Mouse (Mus musculus): Measurements from ENCODE around the gene Idh2. TPM values are rescaled to one million over a fixed set of nuclear protein-coding genes. Genes with fewer than 3 reads are reported as not detected.
A peak's percentile ranks its signal among the peaks of the same experiment; 100 is the strongest.

The Idh2 gene
- polyA plus RNA-seq, 1 experiment from 2014 or later, result 299 TPM

DNA sequence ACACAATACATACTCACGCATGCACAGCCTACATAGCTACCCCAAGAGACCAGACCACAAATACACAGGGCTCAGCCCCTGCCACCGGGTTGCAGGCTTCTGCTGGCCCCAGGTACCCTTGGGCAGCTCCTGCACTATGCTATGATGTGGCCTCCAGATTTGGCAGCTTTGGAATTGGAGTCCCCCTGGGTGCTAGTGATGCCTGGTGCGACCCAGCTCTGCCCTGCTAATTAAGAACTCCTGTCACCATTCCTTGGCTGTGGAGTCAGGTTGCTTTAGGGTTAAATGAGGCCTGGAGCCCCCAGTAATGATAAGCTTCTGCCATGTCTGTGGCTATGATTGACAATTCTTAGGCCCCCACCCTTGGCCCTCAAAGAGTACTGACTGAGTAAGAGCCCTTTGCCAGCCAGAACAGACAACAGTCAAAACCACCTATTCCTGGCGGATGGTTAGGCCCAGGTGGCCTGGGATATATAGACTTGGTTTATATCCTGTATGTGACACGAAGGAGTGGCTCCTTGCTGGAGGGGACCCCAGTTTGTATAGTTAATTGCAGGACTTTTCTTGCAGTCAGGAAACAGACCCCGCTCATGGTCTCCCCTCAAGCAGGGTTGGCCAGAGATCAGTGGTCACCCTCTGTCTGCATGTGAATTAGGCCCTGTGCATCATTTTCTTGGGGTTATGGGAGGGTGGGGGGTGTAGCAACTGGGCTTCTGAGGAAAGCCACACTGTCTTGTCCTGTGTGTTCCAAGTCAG lies 38.1 kb downstream of the Idh2 start:
- peaks cover 11% of the 10 kb centered on the region for H3K36me3 ChIP-seq
- H3K27ac ChIP-seq, result no peak overlapping the region
- H3K9ac ChIP-seq, result no peak overlapping the region
- no peak overlapping the region for H3K4me3 ChIP-seq
- no peak overlapping the region for H3K4me2 ChIP-seq (replicated peaks)
- WGBS, result 71% methylated on average over 6 of the region's 6 CpGs
- no peak for ATAC-seq (ENCODE audit: low FRiP score, low read depth)
- peaks cover 54% of the 10 kb centered on the region for H3K4me1 ChIP-seq
- H3K9me3 ChIP-seq, result no peaks in the 10 kb centered on the region
- H3K27me3 ChIP-seq (replicated peaks), result no peaks in the 10 kb centered on the region

GRCm38 (mm10) chr7:80075946-80076583 lies 39.1 kb downstream of the Idh2 start:
- no peak overlapping the region for H3K4me3 ChIP-seq
- no peaks in the 10 kb centered on the region for H3K9me3 ChIP-seq
- ATAC-seq (ENCODE audit: low FRiP score, low read depth), result peak; percentile 45
- H3K27me3 ChIP-seq (replicated peaks), result no peaks in the 10 kb centered on the region
- 3% methylated on average over 4 of the region's 4 CpGs for WGBS
- no peak overlapping the region; the same call in 1 of the 2 replicates for H3K4me2 ChIP-seq (replicated peaks)
- H3K27ac ChIP-seq, result 0 out of 2 replicates have a peak overlapping the region, but pooled peaks have one; percentile 7
- H3K9ac ChIP-seq, result peak overlapping the region; percentile 26; the same call in 1 of the 2 replicates
- H3K36me3 ChIP-seq, result peaks cover under 1% of the 10 kb centered on the region; the same call in 1 of the 2 replicates
- H3K4me1 ChIP-seq, result peaks cover 64% of the 10 kb centered on the region

DNA sequence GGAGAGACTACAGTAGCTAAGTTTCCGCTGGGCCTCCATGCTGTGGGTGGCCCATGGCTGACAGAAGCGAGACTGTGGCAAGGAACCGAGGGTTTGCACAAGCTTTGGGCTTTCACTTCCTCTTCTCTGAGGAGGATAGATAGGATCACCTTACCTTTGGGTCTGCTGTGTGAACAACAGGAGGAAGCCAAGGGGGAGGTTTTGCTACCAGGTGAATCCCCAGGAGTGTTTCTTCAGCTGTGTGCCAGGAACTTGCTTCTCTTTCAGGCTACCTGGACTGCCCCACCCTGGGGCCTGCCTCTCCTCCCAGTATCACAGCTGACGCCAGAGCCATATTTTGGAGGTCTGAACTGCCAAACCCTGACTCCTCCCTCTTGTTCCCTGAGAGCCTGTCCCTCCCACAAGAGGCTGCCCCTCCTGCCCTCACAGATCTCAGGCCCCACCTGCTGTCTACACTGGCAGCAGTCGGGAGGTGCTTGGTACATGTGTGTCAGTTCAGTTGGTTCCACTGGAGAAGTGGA lies 40.2 kb downstream of the Idh2 start:
- WGBS, result 55% methylated on average over 5 of the region's 5 CpGs
- peaks cover 75% of the 10 kb centered on the region for H3K4me1 ChIP-seq
- no peak overlapping the region for H3K9ac ChIP-seq
- H3K4me3 ChIP-seq, result no peak overlapping the region
- H3K9me3 ChIP-seq, result no peaks in the 10 kb centered on the region
- H3K4me2 ChIP-seq (replicated peaks), result no peak overlapping the region
- peak overlapping the region; percentile 32 for H3K27ac ChIP-seq
- no peaks in the 10 kb centered on the region for H3K27me3 ChIP-seq (replicated peaks)
- ATAC-seq (ENCODE audit: low FRiP score, low read depth), result no peak
- H3K36me3 ChIP-seq, result no peaks in the 10 kb centered on the region

- H3K9ac ChIP-seq, result no peak overlapping the region
- no peak overlapping the region for H3K4me3 ChIP-seq
- no peaks in the 10 kb centered on the region for H3K9me3 ChIP-seq
- H3K36me3 ChIP-seq, result no peaks in the 10 kb centered on the region
- H3K4me2 ChIP-seq (replicated peaks), result 0 out of 2 replicates have a peak overlapping the region, but pooled peaks have one; percentile 7
- H3K4me1 ChIP-seq, result peaks cover 83% of the 10 kb centered on the region
- H3K27me3 ChIP-seq (replicated peaks), result no peaks in the 10 kb centered on the region
- H3K27ac ChIP-seq, result no peak overlapping the region
- 81% methylated on average over 8 of the region's 8 CpGs for WGBS
- no peak for ATAC-seq (ENCODE audit: low FRiP score, low read depth)
Measured at GRCm38 (mm10) chr7:80073506-80073905, 41.7 kb downstream of the Idh2 start.

GRCm38 (mm10) chr7:80072297-80072696 lies 42.9 kb downstream of the Idh2 start:
- Histone ChIP-seq H3K9ac (no peak overlapping the region), H3K4me3 (no peak overlapping the region), H3K36me3 (no peaks in the 10 kb centered on the region), H3K4me2 (replicated peaks) (0 out of 2 replicates have a peak overlapping the region, but pooled peaks have one; percentile 5), H3K27me3 (replicated peaks) (no peaks in the 10 kb centered on the region), H3K9me3 (no peaks in the 10 kb centered on the region), H3K27ac (no peak overlapping the region), H3K4me1 (peaks cover 86% of the 10 kb centered on the region)
- 44% methylated on average over 6 of the region's 6 CpGs for WGBS
- ATAC-seq (ENCODE audit: low FRiP score, low read depth), result no peak

- H3K36me3 ChIP-seq, result no peaks in the 10 kb centered on the region
- H3K27me3 ChIP-seq (replicated peaks), result no peaks in the 10 kb centered on the region
- H3K27ac ChIP-seq, result no peak overlapping the region
- peaks cover 75% of the 10 kb centered on the region for H3K4me1 ChIP-seq
- H3K4me2 ChIP-seq (replicated peaks), result no peak overlapping the region
- no peak overlapping the region for H3K9ac ChIP-seq
- no peak for ATAC-seq (ENCODE audit: low FRiP score, low read depth)
- 91% methylated on average over 9 of the region's 9 CpGs for whole genome bisulfite sequencing
- H3K4me3 ChIP-seq, result no peak overlapping the region
- no peaks in the 10 kb centered on the region for H3K9me3 ChIP-seq
Measured at GRCm38 (mm10) chr7:80071209-80071608, 44.0 kb downstream of the Idh2 start.

- peak overlapping the region; percentile 33 for H3K9ac ChIP-seq
- H3K4me2 ChIP-seq (replicated peaks), result peak overlapping the region; percentile 37
- ATAC-seq (ENCODE audit: low FRiP score, low read depth), result peak; percentile 62
- peaks cover 61% of the 10 kb centered on the region for H3K4me1 ChIP-seq
- peak overlapping the region; percentile 50; the same call in 1 of the 2 replicates for H3K27ac ChIP-seq
- no peaks in the 10 kb centered on the region for H3K9me3 ChIP-seq
- no peaks in the 10 kb centered on the region for H3K36me3 ChIP-seq
- no peaks in the 10 kb centered on the region for H3K27me3 ChIP-seq (replicated peaks)
- H3K4me3 ChIP-seq, result no peak overlapping the region
- 13% methylated on average over 13 of the region's 13 CpGs for WGBS
Measured at GRCm38 (mm10) chr7:80069615-80070327, 45.4 kb downstream of the Idh2 start.

- Histone ChIP-seq H3K27me3 (replicated peaks) (no peaks in the 10 kb centered on the region), H3K27ac (no peak overlapping the region), H3K4me2 (replicated peaks) (no peak overlapping the region), H3K9me3 (no peaks in the 10 kb centered on the region), H3K36me3 (no peaks in the 10 kb centered on the region), H3K4me1 (peaks cover 59% of the 10 kb centered on the region), H3K4me3 (no peak overlapping the region), H3K9ac (no peak overlapping the region)
- no peak for ATAC-seq (ENCODE audit: low FRiP score, low read depth)
- 62% methylated on average over 6 of the region's 7 CpGs for WGBS
Measured at GRCm38 (mm10) chr7:80068341-80068740, 46.9 kb downstream of the Idh2 start.

GRCm38 (mm10) chr7:80066675-80067455 lies 48.3 kb downstream of the Idh2 start:
- no peak for ATAC-seq (ENCODE audit: low FRiP score, low read depth)
- Histone ChIP-seq H3K9me3 (no peaks in the 10 kb centered on the region), H3K4me2 (replicated peaks) (no peak overlapping the region), H3K4me1 (peaks cover 54% of the 10 kb centered on the region), H3K27me3 (replicated peaks) (no peaks in the 10 kb centered on the region), H3K36me3 (no peaks in the 10 kb centered on the region), H3K27ac (no peak overlapping the region), H3K4me3 (no peak overlapping the region), H3K9ac (no peak overlapping the region)
- 75% methylated on average over 13 of the region's 13 CpGs for WGBS

DNA sequence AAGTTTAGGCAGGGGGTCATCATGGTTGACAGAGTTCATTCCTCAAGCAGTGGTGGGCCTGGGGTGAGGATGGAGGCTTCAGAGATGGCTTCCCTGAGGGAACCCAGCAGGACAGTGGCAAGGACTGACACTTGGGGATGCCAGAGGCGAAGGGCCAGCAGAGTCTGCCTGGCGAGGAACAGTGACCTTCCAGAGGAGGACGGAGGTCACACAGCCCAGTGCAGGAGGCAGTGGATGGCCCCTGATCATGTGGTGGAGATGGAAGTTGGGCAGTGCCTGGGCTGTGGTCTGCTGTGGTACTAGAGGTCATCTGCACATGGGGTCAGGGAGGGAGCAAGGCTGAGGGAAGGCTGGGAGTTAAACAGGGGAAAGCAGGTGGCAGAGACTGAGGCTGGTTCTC lies 49.9 kb downstream of the Idh2 start:
- H3K27me3 ChIP-seq (replicated peaks), result no peaks in the 10 kb centered on the region
- no peaks in the 10 kb centered on the region for H3K9me3 ChIP-seq
- H3K4me3 ChIP-seq, result no peak overlapping the region
- WGBS, result 81% methylated on average over 3 of the region's 3 CpGs
- H3K4me1 ChIP-seq, result peaks cover 44% of the 10 kb centered on the region
- no peak overlapping the region for H3K9ac ChIP-seq
- H3K36me3 ChIP-seq, result no peaks in the 10 kb centered on the region
- H3K4me2 ChIP-seq (replicated peaks), result no peak overlapping the region
- no peak overlapping the region for H3K27ac ChIP-seq
- ATAC-seq (ENCODE audit: low FRiP score, low read depth), result no peak

DNA sequence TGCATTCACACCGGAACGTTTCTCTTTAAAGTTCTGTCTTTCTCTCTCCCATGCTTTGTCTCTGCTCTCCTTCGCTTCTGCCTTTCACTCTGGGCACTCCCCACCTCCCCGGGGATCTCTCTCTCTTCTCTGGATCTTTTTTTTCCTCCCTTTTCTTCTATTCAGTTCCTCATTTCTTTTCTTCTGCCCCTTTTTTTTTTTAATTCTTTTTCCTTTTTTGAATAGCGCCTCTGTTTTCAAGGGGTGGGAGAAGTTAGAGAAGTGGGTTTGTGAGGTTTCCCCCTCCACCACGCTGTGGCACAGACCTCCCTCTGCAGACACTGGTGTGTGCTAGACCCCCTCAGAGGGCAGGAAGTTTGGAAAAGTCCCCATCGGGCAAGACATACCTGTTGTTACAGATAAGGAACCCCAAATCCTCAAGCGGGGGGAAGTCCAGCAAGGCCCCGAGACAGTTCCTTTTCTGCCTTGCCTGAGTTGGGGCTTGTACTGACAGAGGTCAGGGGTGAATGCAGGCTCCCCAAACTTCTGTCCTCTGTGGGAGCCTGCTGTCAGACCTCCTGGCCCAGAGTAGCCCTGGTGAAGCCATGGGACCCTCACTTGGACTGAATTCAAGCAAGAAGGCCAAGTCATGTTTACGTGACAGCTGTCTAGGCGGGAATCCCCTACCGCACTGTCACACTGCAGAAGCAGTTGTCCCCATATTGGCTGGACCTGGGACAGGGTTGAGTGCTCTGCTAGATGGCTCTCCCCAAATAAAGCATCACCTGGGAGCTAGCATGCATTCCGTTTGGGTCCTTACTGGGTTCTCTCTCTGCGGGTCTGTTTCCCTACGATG lies 51.1 kb downstream of the Idh2 start:
- H3K27me3 ChIP-seq (replicated peaks), result no peaks in the 10 kb centered on the region
- no peak overlapping the region for H3K4me3 ChIP-seq
- H3K9ac ChIP-seq, result no peak overlapping the region
- WGBS, result 57% methylated on average over 15 of the region's 15 CpGs
- ATAC-seq (ENCODE audit: low FRiP score, low read depth), result no peak
- H3K27ac ChIP-seq, result no peak overlapping the region
- H3K9me3 ChIP-seq, result no peaks in the 10 kb centered on the region
- H3K36me3 ChIP-seq, result no peaks in the 10 kb centered on the region
- peaks cover 36% of the 10 kb centered on the region for H3K4me1 ChIP-seq
- H3K4me2 ChIP-seq (replicated peaks), result peak overlapping the region; percentile 24; the same call in 1 of the 2 replicates

Data from neural tube, embryonic 12.5 days (tissue).